Mouse (Mus musculus) telencephalon, adult 2 months (tissue): Measurements from ENCODE around the gene Nek11.

Experiments used
- DNase-seq: peaks from one replicate; pipeline ENCODE4 v3.0.0-alpha.2; 2011; ENCODE audit warnings: low read depth, low spot score

The Nek11 gene

GRCm38 (mm10) chr9:105313250-105313649 lies 82.1 kb downstream of the Nek11 start:
- no peak for DNase-seq

GRCm38 (mm10) chr9:105312686-105313085 lies 82.6 kb downstream of the Nek11 start:
- DNase-seq = no peak

GRCm38 (mm10) chr9:105309553-105310281 lies 85.6 kb downstream of the Nek11 start:
- no peak for DNase-seq

- no peak for DNase-seq
Measured at GRCm38 (mm10) chr9:105306042-105306441, 89.3 kb downstream of the Nek11 start.

GRCm38 (mm10) chr9:105302230-105302629 lies 93.1 kb downstream of the Nek11 start:
- no peak for DNase-seq

- DNase-seq = no peak
Measured at GRCm38 (mm10) chr9:105301396-105301795, 93.9 kb downstream of the Nek11 start.

- DNase-seq = no peak
Measured at GRCm38 (mm10) chr9:105300738-105301325, 94.5 kb downstream of the Nek11 start.

GRCm38 (mm10) chr9:105284670-105285069 lies 110.7 kb downstream of the Nek11 start:
- no peak for DNase-seq

- no peak for DNase-seq
Measured at GRCm38 (mm10) chr9:105282725-105283124, 112.6 kb downstream of the Nek11 start.

GRCm38 (mm10) chr9:105274925-105275324 lies 120.4 kb downstream of the Nek11 start:
- no peak for DNase-seq

GRCm38 (mm10) chr9:105274286-105274685 lies 121.0 kb downstream of the Nek11 start:
- no peak for DNase-seq

- no peak for DNase-seq
Measured at GRCm38 (mm10) chr9:105272241-105272640, 123.1 kb downstream of the Nek11 start.

- no peak for DNase-seq
Measured at GRCm38 (mm10) chr9:105263140-105263539, 132.2 kb downstream of the Nek11 start.

- no peak for DNase-seq
Measured at GRCm38 (mm10) chr9:105257668-105258067, 137.7 kb downstream of the Nek11 start.

- no peak for DNase-seq
Measured at GRCm38 (mm10) chr9:105254076-105254475, 141.2 kb downstream of the Nek11 start.

- DNase-seq = no peak
Measured at GRCm38 (mm10) chr9:105252349-105253041, 142.8 kb downstream of the Nek11 start.

- DNase-seq = no peak
Measured at GRCm38 (mm10) chr9:105251256-105251655, 144.1 kb downstream of the Nek11 start.

- DNase-seq = no peak
Measured at GRCm38 (mm10) chr9:105244024-105244423, 151.3 kb downstream of the Nek11 start.

- DNase-seq = peak; percentile 16
Measured at GRCm38 (mm10) chr9:105214434-105214833, 180.9 kb downstream of the Nek11 start.

- DNase-seq = no peak
Measured at GRCm38 (mm10) chr9:105200305-105200704, 195.0 kb downstream of the Nek11 start.

GRCm38 (mm10) chr9:105186725-105187124 lies 208.6 kb downstream of the Nek11 start:
- no peak for DNase-seq

GRCm38 (mm10) chr9:105182392-105182791 lies 212.9 kb downstream of the Nek11 start:
- no peak for DNase-seq

GRCm38 (mm10) chr9:105144992-105145391 lies 250.3 kb downstream of the Nek11 start, which contains the start of gene 1700080E11Rik:
Gene 1700080E11Rik (minus strand): TSS chr9:105145092.
- no peak for DNase-seq
